Mouse (Mus musculus) A20 (cell line): ENCODE measurements at regions not wholly inside any gene's neighbourhood (a gene's known extent, or its start where the extent isn't known, plus 50 kb on each side); places are given as distances from the start of the nearest gene placed in this dataset.
A peak's percentile ranks its signal among the peaks of the same experiment; 100 is the strongest.

ENCODE experiments used
- DNase-seq: peaks from one replicate; pipeline ENCODE4 v3.0.0-alpha.2; 2011; ENCODE audit warnings: low read depth, low spot score

DNA sequence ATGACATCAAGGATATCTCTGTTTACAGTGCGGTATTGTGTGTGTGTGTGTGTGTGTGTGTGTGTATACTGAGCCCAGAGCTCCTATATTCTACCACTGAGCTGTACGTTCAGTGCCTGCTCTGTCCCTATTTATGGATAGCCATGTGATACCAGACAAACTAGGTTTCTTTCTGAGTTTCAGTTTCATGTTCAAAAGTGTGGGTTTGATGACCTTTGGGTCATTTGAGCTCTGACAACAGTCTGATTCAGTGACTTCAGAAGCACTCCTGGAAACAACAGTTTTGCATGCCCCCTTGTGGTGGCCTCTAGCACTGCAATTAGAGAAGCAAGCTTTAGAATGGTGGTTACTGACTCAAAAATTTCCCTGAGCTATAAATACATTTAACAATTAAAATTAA lies 50.9 kb upstream of the Tent2 start:
- DNase-seq, result peak; percentile 81

DNA sequence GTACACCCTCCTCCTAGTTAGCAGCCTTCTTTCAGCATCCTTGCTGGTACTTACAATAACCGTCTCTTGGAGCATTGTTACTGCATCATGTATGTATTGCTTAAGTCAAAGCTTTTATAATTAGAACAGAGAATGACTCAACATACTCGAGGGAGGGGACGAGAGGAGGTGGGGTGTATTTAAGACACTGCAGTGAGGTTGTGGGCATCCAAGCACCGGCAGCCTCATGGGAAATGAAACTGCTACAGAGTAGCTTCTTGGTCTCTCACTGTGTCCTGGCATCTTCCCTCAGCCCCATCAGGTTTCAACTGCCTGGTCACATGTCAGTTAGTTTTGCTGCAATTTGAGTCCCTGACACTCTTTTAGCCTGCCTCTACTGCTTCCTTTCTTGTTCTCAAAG lies 50.7 kb upstream of the Homer1 start:
- peak; percentile 70 for DNase-seq
